Mouse (Mus musculus) CD4-positive, CD25-positive, alpha-beta regulatory T cell, adult 4 months (primary cell): ENCODE data around the gene Slc8a2. TPM values are rescaled to one million over a fixed set of nuclear protein-coding genes. Genes with fewer than 3 reads are reported as not detected.
A peak's percentile ranks its signal among the peaks of the same experiment; 100 is the strongest.

Source experiments
- ATAC-seq: one replicate; pipeline ENCODE4 v1.8.0; 2017
- polyA plus RNA-seq, 2 experiments: library from polyadenylated mRNA; unstranded; fragments of 100-300 nt; shearing (Covaris generic); gene quantifications; one replicate each; pipeline ENCODE4 v1.2.1; 2017

Gene Slc8a2
- polyA plus RNA-seq, 2 experiments from 2014 or later, result not detected

DNA sequence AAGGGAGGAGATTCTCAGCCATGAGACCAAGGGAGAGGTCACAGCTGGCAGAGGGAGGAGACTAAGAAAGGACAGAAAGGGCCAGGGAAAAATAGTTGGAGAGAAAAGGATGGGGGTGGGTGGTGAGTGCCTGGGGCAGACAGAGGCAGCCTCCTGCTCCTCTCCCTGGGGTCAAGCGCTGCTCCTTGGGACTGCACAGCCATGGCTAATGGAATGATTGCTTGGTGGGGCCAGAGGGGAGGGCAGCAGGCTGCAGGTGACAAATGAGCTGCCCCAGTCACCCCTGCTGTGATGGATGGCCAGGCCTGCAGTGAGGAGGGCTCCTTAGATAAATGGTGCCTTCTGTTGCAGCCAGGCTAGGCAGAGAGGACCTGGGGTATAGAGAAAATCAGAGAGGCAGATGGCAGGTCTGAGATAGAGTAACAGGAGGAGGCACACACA is 42.5 kb downstream of the Slc8a2 start:
- ATAC-seq, result no peak

DNA sequence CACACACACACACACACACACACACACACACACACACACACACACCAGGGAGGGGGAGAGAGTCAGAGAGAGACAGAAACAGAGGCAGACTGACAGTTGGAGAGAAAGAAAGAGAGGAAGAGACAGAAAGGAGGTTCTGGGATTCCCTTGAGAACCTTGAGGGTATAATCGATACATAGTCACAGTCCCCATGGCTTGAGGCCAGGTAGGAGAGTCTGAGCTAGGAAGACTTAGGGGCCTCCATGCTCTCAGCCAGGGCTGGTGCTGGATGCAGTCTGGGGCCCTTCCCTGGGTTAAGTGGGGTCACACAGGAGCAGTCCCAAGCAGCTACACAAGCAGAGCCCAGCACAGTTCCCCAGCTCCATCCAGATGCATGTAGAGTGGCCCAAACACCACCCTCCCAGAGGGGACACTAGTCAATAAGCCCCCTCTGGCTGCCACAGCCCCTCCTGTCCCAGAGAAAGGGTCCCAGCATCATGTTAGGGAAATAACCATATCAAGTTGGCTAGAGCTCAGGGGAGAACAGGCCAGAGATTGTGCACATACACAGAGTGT is 43.0 kb downstream of the Slc8a2 start:
- ATAC-seq, result no peak

DNA sequence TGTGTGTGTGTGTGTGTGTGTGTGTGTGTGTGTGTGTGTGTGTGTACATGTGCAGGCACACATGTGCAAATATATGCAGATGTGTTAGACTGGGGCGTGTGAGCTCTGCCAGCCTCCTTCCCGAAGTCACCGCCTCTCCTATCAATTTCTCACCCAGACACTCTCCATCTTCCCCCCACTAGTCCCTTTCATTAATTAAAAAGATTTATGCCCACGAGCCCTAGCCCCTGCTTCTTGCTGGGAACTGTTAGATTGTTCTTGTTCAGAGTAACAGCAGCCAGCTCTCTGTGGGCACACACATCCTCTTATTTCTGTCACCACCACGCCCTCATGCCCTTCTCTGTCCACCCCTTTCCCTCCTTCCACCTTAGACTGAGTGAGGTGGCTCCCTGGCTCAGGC is 43.5 kb downstream of the Slc8a2 start:
- no peak for ATAC-seq

DNA sequence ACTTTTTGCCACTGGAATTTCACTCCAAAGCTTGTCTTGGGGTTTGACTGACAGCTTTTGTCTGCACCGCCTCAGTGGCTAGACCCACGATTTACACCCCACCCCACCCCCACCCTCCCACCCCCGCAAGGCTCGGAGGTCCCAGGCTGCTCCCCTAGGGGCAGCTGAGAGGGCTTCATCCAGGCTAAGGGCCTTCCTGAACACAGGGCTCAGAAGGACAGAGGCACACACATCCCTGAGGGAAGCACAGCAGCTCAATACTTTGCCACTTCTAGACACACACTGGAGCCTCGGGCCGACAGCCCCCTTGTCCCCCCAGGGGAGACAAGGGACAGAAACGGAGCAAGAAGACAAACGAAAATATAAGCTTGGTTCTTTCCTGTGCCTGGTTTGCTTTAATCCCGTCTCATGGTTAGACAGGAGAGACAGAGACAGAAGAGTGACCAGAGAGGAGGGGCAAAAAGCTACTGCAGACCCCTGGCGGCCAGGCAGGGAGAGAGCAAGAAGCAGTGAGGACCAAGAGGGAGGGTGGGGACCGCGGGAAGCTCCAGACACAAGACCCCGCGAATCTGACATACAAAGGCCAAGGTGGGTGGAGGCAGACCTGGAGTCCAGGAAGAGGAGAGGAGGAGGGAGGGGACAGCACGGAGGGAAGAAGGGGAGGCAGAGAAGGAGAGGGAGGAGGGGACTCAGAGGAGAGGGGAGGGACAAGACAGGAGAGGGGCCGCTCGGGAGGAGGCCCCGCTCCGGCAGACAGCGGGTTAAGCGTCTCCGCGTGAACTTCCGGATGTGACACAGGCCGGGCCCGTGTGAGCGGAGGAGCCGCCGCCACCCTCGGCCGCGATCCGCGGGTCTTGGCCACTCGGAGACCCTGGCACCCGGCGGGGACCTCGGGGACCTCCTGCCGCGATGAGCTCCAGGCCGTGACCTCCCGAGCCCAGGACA is 45.2 kb downstream of the Slc8a2 start, which contains the start of gene Meis3:
Meis3 (plus strand) TSS at position 494 of the 945 bp plus-strand sequence.
- ATAC-seq, result peak; percentile 85

DNA sequence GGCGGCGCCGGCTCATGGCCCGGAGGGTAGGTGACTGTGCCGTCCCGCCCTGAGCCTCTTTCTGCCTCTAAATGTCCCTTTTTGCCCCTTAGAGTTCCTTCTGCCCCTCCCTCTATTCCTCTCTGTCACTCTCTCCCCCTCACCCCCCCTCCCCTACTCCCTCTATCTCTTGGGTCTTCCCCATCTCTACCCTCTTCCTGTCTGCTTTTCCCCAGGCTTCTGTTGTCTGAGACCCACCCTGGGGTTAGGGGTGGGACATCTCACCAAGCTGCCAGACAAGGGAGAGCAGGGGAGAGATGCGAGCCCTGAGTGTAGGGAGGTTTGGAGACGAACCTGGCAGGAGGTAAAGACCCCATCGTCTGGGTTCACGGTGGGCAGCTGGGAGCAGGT is 45.9 kb downstream of the Slc8a2 start:
- peak; percentile 61 for ATAC-seq

DNA sequence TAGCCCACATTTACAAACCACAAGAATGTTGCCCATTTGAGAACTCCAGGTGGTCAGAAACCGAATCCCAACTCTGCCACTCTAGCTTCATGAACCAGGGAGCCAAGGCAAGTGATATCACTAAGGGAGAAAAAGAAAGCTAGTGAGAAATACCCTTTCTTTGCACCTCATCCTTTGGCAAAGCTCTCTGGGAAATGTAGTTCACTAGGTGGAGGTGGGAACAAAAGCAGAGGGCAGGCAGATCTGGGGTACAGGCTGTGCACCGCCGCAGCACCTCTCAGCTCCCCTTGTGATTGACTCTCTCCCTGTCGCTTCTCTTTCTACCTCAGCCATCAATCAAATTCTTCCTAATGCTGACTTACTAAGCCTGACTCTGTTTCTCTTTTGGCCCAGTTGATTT is 48.5 kb downstream of the Slc8a2 start:
- no peak for ATAC-seq

DNA sequence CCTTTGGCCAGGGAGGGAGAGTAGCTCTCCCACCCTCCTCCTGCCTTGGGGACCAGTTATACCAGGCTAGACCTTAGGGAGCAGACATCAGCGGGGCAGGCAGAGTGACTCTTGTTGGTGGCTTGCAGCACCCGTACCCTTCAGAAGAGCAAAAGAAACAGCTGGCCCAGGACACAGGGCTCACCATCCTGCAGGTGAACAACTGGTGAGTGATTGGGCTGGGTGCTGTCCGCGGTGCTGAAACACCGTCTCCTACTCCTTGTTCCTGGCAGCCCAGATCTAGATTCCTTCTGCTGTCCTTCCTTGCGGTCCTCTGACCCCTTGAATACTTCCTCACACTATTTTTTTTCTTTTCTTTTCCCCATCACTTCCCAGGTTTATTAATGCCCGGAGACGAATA is 54.0 kb downstream of the Slc8a2 start:
- ATAC-seq, result no peak

DNA sequence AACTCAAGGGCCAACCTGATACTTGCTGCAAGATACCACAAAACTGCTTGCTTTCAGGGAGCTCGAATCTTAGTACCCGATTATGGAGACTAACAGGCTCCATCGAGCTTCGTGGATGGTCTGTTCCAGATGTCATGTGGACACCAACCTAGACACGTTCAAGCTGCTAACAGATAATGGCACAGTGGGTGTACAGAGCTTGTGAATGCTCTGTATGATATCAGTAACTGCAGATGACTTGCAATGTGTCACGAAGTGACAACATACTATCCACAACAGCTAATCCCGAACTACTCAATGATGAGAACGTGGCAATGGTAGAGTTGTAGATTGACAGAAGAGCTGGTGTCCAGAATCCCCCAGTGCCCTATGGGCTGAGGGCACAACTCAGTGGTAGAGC is 57.9 kb downstream of the Slc8a2 start:
- no peak for ATAC-seq

DNA sequence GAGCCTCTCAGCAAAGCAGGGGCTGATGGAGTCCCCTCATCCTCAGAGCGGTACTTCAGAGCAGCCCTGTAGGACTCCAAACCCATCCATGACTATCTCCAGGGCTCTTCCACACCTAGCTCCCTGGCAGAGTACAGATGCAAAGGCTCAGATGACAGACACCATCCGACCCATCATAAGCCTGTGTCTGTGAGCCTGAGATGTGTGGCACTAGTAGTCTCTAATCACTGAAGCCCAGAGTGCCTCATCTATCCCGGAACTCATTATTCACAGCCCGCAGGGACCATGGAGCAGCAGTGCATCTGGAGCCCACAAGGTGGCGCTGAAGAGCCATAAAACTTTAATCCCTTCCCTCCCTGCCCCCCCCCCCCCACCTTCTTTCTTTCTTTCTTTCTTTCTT is 62.7 kb downstream of the Slc8a2 start:
- ATAC-seq, result peak; percentile 54

DNA sequence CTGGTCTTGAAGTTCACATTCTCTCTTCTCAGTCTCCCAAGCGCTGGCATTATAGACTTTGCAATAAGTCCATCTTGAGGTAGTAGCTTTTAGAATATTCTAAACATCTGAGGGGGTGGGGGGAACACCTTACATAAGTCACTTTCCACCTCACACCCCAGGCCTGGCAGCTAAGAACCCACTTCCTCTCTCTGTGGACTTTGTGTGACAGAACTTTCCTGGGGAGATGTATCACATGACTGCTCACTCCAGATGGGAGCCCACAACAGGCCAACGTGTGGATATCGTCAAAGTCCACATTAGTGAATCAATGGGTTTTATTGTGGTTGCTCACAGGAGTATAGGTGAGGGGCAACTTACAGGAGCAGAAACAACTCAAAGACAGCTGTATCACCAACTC is 64.1 kb downstream of the Slc8a2 start:
- ATAC-seq, result peak; percentile 88

DNA sequence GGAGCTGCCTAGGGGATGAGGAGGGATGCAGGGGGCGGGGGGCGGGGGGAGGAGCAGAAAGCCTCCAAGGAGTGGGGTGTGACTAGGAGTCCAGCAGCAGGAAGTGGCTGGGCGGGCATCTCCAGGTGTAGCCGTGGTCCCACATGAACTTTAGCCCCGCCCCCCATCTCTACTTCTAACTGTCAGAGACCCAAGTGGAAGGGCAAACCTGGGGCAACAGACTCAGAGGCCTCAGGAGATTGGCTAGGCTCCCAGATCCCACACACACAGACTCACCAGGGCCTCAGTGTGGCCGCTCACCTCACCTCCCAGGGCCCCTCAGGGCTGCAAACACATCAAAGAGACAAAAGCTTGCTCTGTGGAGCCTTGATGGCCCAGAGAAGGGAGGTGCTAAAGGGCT is 67.0 kb downstream of the Slc8a2 start:
- ATAC-seq, result no peak

DNA sequence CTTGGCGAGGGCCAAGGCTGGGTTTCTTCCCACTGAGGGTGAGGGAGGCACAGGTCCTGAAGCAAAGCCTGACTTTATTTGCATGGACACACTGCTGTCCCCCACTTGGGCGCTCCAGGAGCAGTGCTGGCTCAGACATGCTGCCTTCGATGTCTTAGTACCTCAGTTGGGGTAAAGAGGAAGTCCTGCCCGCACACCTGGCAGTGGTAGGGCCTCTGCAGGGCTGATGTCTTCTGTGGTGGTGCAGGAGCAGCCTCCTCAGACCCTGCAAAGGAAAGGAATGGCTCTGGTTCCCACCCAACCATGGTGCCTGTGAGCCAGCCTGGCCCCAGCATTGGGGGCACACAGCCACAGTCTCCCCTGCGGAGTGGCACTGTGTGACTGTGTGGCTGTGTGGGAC is 67.5 kb downstream of the Slc8a2 start:
- ATAC-seq, result no peak

DNA sequence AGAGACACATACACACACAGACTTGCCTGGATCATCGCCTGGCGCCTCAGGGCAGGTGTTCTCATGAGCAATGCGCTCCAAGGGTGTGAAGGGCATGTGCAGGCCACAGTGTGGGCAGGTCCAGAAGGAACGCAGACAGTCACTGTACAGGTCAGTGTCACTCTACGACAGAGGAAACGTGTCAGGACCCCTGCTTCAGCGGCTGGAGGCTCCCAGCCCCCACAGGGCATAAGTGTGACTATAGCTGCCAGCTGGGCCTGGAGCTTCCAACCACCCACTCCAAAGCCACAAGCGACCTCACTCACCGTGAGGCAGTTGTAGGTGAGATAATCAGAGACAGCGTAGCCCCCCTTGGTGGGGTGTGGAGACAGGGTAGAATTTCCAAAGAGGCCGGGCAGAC is 68.9 kb downstream of the Slc8a2 start:
- ATAC-seq, result no peak

DNA sequence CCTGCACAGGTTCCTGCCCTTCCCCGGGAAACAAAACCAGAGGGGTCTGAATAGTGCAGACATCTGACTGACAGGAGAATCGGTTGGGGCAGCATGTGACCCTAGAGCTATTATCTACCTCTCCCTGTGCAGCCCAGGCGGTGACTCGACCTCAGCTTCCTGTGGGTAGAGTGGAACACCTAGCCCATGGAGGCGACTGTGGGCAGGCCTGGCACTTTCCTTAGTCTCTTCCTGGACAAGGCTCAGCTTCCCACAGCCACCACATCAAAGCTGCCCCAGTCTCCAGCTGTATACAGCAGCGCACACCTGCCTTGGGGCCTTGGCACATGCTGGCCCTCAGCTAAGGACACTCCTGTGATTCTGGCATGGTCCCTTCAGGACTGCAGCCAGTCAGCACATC is 71.5 kb downstream of the Slc8a2 start:
- ATAC-seq, result peak; percentile 53

DNA sequence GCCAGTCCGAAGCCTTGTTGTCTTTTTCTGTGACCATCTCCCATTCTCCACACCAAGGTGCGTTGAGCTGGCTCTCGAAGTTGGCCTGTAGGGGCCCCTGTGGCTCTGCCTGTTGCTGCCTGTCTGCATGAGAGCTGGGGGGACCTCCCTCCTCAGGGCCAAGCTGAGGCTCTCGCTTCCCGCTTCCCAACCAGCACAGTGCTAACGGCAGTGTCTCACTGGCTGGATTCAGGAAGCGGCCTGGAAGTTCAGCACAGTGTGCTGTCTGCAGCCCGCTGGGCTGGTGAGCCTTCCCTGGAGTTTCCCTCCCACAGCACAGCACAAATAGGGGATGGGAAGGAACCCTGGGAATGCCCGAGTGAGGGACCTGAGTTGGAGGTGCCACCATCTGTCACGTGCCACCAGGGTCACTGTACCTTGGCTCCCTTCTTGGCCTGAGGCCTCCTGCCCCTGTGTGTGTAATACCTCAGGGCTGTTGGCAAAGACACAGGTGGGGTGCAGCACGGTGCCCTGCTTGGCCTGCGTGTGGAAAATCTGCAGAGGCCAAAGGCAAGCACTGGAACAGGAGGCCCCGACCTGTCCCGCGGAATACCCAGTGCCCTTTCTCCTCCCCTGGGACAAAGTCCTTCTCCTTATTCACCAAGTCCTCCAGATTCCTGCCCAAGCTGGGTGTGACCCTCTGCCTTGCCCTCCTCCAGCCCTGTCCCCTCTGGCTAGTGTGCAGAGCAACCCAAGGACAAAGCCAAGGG is 73.3 kb downstream of the Slc8a2 start:
- no peak for ATAC-seq

DNA sequence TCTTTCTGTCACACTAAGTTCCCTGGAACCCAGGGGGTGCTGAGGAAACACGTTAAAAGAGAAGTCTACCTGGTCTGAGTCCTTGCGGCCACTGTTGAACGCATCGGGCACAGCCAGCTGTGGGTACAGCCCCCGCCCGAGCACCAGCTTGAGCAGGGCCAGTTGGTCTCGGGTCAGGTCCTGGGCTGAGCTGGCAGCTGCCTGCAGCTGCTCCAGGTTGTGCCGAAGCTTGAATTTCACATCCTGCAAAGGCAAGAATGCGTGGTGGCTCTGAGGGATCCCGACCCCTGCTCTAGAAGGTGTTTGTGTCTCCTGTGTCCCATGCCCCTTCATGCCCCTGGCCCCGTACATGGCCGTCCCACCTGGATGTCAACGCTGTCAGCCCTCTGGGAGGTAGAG is 73.9 kb downstream of the Slc8a2 start:
- no peak for ATAC-seq

DNA sequence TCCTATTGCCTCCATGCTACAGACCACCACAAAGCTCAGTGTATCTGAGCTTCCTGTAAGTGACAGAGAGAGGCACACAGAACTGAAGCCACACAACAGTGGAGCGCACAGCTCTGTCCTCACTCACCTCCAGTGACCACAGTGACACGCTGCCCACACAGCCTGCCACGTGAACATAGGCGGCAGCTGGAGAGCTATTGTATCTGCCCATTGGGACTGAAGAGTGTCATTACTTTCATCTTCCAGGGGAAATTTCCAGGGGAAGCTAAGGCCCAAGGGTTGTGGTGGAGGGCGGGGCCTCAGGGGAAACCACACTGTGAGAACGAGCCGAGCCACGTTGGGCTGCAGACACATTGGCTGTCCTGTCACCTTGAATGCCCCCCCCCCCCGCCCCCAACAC is 75.2 kb downstream of the Slc8a2 start:
- peak; percentile 30 for ATAC-seq

DNA sequence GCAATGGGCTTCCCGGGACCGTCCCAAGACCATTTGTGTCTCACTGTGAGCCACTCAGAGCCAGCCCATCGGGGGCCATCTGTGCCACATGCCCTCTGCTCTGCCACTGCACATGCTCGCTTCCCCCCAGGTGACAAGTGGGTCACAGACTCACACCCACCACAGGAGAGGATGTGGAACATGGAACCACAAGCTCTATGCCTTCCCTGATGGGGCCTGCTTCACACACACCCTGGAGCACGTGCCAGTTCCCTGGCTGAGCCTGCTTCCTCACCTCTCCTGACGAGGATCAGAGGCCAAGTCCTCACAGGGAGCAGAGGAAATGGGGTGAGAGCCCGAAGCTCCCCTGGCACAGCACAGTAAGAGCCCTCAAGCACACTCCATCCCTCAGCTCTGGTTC is 77.5 kb downstream of the Slc8a2 start:
- peak; percentile 59 for ATAC-seq

DNA sequence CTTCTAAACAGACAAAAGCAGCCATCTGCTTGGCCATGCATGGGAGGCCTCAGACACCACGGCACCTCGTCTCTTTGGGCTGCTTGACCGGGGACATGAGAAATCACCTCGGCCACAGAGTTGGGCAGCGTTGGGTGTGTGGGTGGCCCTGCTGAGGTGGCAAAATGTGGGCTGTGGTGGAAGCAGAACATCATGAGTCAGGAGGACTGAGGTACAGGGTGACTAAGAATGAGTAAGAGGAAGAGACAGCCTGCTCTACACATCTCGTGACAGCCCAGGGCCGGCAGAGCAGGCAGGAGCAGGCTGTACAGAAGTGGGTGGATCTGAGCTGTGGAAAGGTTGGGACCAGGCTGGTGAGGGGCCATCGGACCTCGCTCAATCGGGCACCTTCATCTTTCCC is 77.9 kb downstream of the Slc8a2 start:
- peak; percentile 85 for ATAC-seq

DNA sequence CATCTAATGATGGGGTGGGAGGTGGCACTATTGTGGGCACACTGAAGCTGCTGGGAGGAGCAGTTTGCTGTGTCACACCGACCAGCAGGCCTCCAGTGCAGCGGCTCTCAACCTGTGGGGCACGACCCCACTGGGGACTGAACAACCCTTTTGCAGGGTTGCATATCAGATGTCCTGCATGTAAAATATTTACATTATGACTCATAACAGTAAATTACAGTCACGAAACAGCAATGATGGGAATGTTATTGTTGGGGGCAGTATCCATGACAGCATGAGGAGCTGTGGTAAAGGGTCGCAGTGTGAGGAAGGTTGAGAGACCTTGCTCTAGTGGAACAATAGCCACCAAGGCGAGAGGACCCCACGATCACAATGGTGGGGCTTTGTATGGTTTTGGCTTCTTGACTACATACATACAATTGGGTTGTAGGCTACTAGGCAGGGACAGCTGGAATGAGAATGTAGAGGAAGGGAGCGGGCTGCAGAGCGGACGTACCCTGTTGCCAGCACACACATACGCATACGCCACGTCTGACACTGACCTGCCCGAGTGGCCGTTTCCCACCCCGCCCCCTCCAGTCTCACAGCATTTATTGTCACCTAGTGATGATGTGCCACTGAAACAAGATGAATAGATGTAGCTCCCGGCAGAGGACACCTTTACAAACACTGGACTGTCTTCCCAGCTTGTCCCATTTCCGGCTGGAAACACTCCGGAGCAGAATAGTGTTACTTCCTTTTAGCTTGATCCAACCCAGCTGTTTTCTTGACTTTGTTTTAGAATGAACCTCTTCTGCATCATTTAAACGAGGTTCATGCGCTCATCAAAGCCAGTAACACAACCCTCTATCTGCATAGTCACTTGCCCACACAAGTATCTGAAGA is 79.4 kb downstream of the Slc8a2 start:
- no peak for ATAC-seq
